Mouse (Mus musculus): ENCODE measurements around the gene Tshr. TPM values are rescaled to one million over a fixed set of nuclear protein-coding genes. Genes with fewer than 3 reads are reported as not detected.
A peak's percentile ranks its signal among the peaks of the same experiment; 100 is the strongest.

Gene Tshr
- polyA plus RNA-seq, 1 experiment: not detected

DNA sequence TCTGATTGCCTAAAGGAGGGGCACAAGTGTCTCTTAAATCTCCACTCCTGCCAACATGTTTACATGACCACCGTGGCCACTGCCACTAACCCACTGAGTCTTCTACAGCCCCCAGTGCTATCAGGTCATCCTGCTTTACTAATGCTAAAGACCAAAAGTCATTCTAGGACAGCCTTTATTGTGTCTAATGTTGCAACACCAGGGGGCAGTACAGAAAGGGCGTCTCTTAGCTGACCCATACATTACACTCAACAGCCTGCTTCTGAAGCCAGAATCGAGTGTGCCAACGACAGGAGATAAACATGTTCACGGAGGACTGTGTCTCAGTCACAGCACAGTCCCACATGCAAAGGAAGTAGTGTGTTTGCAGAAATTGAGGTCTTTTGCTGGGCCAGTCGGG lies 30.7 kb downstream of the Tshr start:
- no peaks in the 10 kb centered on the region for H3K4me1 ChIP-seq
- peaks cover 4% of the 10 kb centered on the region for H3K27me3 ChIP-seq (replicated peaks)
- H3K36me3 ChIP-seq (replicated peaks; ENCODE audit: low read length): no peaks in the 10 kb centered on the region
- H3K9me3 ChIP-seq: peaks cover 9% of the 10 kb centered on the region
- H3K4me3 ChIP-seq (replicated peaks): no peak overlapping the region
- TF ChIP-seq GATA1 (IDR thresholded peaks at IDR 0.05; ENCODE audit: borderline replicate concordance, low read length): no peak
- no peak for TF ChIP-seq FLI1 (IDR thresholded peaks at IDR 0.05; ENCODE audit: low read length)

DNA sequence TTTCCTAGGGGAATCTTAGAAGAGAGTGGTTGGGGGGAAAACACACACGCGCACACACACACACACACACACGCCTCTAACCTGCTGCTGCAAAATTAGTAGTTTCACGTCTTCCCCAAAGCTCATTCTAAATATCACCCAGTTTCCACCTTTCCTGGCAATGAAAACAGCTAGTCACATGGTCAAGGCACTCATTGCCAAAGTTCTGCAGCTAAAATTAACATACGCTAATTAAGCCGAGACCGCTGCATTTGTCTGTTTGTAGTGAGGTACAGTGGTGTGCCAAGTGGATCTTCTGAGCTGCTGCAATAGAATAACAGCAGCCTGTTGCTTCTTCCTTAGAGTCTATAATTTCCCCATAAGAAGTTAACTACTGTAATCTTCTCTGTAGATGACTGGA lies 32.5 kb downstream of the Tshr start:
- TF ChIP-seq GATA1 (IDR thresholded peaks at IDR 0.05; ENCODE audit: borderline replicate concordance, low read length) (no peak), FLI1 (IDR thresholded peaks at IDR 0.05; ENCODE audit: low read length) (no peak)
- no peaks in the 10 kb centered on the region for H3K36me3 ChIP-seq (replicated peaks; ENCODE audit: low read length)

DNA sequence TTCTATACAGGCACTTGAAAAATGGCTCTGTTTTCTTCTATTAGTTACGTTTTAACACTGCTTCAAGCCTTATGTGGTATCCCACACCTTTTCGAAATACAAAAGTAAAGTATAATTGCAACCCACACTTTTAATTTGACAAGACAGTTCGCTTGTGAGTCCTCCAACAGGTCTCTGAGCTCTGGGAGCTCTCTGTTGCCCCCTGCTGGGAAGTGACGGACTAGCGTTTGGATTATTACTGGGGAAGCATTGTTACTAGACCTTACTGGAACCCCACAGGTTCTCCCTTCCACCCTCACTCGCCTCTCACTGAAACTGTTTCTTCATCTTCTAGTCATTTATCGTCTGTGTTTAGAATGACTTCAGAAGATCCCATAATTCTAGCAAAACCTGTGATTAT lies 34.4 kb downstream of the Tshr start:
- Histone ChIP-seq H3K9me3 (peaks cover 9% of the 10 kb centered on the region), H3K4me3 (replicated peaks) (no peak overlapping the region), H3K27me3 (replicated peaks) (peaks cover 10% of the 10 kb centered on the region), H3K36me3 (replicated peaks; ENCODE audit: low read length) (no peaks in the 10 kb centered on the region), H3K4me1 (peaks cover 3% of the 10 kb centered on the region; the same call in 1 of the 2 replicates)
- TF ChIP-seq FLI1 (IDR thresholded peaks at IDR 0.05; ENCODE audit: low read length) (no peak), GATA1 (IDR thresholded peaks at IDR 0.05; ENCODE audit: borderline replicate concordance, low read length) (no peak)

More for the DNA sequence above, 32.5 kb downstream of the Tshr start:
- peaks cover 9% of the 10 kb centered on the region for H3K9me3 ChIP-seq
- peaks cover 7% of the 10 kb centered on the region for H3K27me3 ChIP-seq (replicated peaks)
- H3K4me1 ChIP-seq: no peaks in the 10 kb centered on the region
- H3K4me3 ChIP-seq (replicated peaks): no peak overlapping the region

DNA sequence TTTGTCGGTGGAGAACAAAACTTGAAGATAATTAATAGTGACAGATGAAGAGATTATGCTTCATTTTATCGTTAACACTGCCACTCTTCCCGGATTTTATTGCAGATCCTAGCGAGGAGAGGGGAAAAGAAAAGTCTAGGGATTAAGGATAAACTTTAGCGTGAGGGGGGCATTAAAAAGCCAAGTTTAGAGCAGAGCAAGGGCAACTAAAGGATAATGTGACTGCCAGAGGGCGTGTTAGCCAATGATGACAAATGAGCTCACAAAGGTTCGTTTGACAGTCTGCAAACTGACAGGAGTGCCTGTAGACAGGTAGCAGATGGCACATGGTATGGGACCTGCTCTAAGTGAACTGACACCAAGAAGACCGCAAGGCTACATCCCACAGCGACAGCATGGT lies 36.9 kb downstream of the Tshr start:
- Histone ChIP-seq H3K4me3 (replicated peaks) (no peak overlapping the region), H3K27me3 (replicated peaks) (peaks cover 10% of the 10 kb centered on the region), H3K36me3 (replicated peaks; ENCODE audit: low read length) (no peaks in the 10 kb centered on the region), H3K9me3 (0 out of 2 replicates have a peak, but pooled peaks cover 5% of the 10 kb centered on the region), H3K4me1 (peaks cover 3% of the 10 kb centered on the region; the same call in 1 of the 2 replicates)
- no peak for TF ChIP-seq GATA1 (IDR thresholded peaks at IDR 0.05; ENCODE audit: borderline replicate concordance, low read length)
- no peak for TF ChIP-seq FLI1 (IDR thresholded peaks at IDR 0.05; ENCODE audit: low read length)

GRCm38 (mm10) chr12:91423125-91423820 lies 38.9 kb downstream of the Tshr start:
- no peak overlapping the region for H3K4me3 ChIP-seq (replicated peaks)
- peaks cover 3% of the 10 kb centered on the region; the same call in 1 of the 2 replicates for H3K4me1 ChIP-seq
- H3K9me3 ChIP-seq: no peaks in the 10 kb centered on the region
- H3K36me3 ChIP-seq (replicated peaks; ENCODE audit: low read length): no peaks in the 10 kb centered on the region
- H3K27me3 ChIP-seq (replicated peaks): peaks cover 7% of the 10 kb centered on the region
- TF ChIP-seq FLI1 (IDR thresholded peaks at IDR 0.05; ENCODE audit: low read length): no peak
- TF ChIP-seq GATA1 (IDR thresholded peaks at IDR 0.05; ENCODE audit: borderline replicate concordance, low read length): no peak

GRCm38 (mm10) chr12:91426499-91426898 lies 42.1 kb downstream of the Tshr start:
- H3K4me1 ChIP-seq: peaks cover 3% of the 10 kb centered on the region; the same call in 1 of the 2 replicates
- peaks cover 4% of the 10 kb centered on the region for H3K27me3 ChIP-seq (replicated peaks)
- no peaks in the 10 kb centered on the region for H3K36me3 ChIP-seq (replicated peaks; ENCODE audit: low read length)
- H3K4me3 ChIP-seq (replicated peaks): no peak overlapping the region
- no peaks in the 10 kb centered on the region for H3K9me3 ChIP-seq
- TF ChIP-seq GATA1 (IDR thresholded peaks at IDR 0.05; ENCODE audit: borderline replicate concordance, low read length) (no peak), FLI1 (IDR thresholded peaks at IDR 0.05; ENCODE audit: low read length) (no peak)

- TF ChIP-seq FLI1 (IDR thresholded peaks at IDR 0.05; ENCODE audit: low read length): no peak
- TF ChIP-seq GATA1 (IDR thresholded peaks at IDR 0.05; ENCODE audit: borderline replicate concordance, low read length): no peak
- H3K4me1 ChIP-seq: peaks cover 3% of the 10 kb centered on the region; the same call in 1 of the 2 replicates
- peaks cover 3% of the 10 kb centered on the region for H3K27me3 ChIP-seq (replicated peaks)
- no peak overlapping the region for H3K4me3 ChIP-seq (replicated peaks)
- no peaks in the 10 kb centered on the region for H3K36me3 ChIP-seq (replicated peaks; ENCODE audit: low read length)
- no peaks in the 10 kb centered on the region for H3K9me3 ChIP-seq
Observed at GRCm38 (mm10) chr12:91427129-91427528, 42.8 kb downstream of the Tshr start.

- peak overlapping the region; percentile 18 for H3K4me3 ChIP-seq (replicated peaks)
- TF ChIP-seq GATA1 (IDR thresholded peaks at IDR 0.05; ENCODE audit: borderline replicate concordance, low read length) (no peak), FLI1 (IDR thresholded peaks at IDR 0.05; ENCODE audit: low read length) (no peak)
- no peaks in the 10 kb centered on the region for H3K36me3 ChIP-seq (replicated peaks; ENCODE audit: low read length)
- no peaks in the 10 kb centered on the region for H3K27me3 ChIP-seq (replicated peaks)
- H3K4me1 ChIP-seq: no peaks in the 10 kb centered on the region
- peaks cover 18% of the 10 kb centered on the region for H3K9me3 ChIP-seq
Observed at GRCm38 (mm10) chr12:91482195-91482733, 97.9 kb downstream of the Tshr start.

DNA sequence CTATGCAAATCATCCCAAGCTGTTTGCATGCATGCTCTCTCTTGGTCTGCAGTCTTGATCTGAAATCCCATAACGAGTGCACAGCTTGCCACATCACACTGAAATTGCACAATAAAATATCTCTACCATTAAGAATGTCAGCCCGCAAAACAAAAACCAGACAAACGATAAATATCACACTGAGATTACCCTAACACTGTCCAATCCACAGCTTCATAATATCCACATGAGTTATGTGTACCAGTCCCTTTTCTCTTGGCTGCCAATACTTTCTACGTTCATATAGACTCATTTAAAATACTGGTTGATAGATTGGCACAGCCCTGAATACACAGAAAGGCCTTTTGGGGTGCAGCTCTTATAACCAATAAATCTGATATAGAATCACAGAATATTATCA lies 102.0 kb downstream of the Tshr start:
- Histone ChIP-seq H3K4me3 (replicated peaks) (no peak overlapping the region), H3K9me3 (peaks cover 18% of the 10 kb centered on the region), H3K27me3 (replicated peaks) (no peaks in the 10 kb centered on the region), H3K4me1 (no peaks in the 10 kb centered on the region), H3K36me3 (replicated peaks; ENCODE audit: low read length) (no peaks in the 10 kb centered on the region)
- TF ChIP-seq GATA1 (IDR thresholded peaks at IDR 0.05; ENCODE audit: borderline replicate concordance, low read length) (no peak), FLI1 (IDR thresholded peaks at IDR 0.05; ENCODE audit: low read length) (no peak)

- TF ChIP-seq FLI1 (IDR thresholded peaks at IDR 0.05; ENCODE audit: low read length) (no peak), GATA1 (IDR thresholded peaks at IDR 0.05; ENCODE audit: borderline replicate concordance, low read length) (no peak)
- no peak overlapping the region for H3K4me3 ChIP-seq (replicated peaks)
- no peaks in the 10 kb centered on the region for H3K36me3 ChIP-seq (replicated peaks; ENCODE audit: low read length)
- H3K9me3 ChIP-seq: peaks cover 7% of the 10 kb centered on the region; the same call in 1 of the 2 replicates
- H3K4me1 ChIP-seq: no peaks in the 10 kb centered on the region
- H3K27me3 ChIP-seq (replicated peaks): no peaks in the 10 kb centered on the region
Observed at GRCm38 (mm10) chr12:91488406-91488805, 104.0 kb downstream of the Tshr start.
